Mouse (Mus musculus) limb, embryonic 12.5 days (tissue): ENCODE measurements around the gene Krt75. TPM values are rescaled to one million over a fixed set of nuclear protein-coding genes. Genes with fewer than 3 reads are reported as not detected.

Source experiments
- ATAC-seq: fragments of 200-750 bp; cut with Nextera tagmentation; 2 replicates; pipeline ENCODE4 v1.8.0; 2017; ENCODE audit warnings: low read depth, moderate TSS enrichment; ENCODE audit not compliant: insufficient number of reproducible peaks, insufficient read depth, low FRiP score, low TSS enrichment
- H3K27ac ChIP-seq: fragments of 300-500 bp; sonication (generic); 2 replicates; pipeline ENCODE4 v1.5.1; 2016; ENCODE audit warnings: mild to moderate bottlenecking, moderate library complexity
- H3K27me3 ChIP-seq: fragments of 300-500 bp; sonication (generic); 2 replicates; pipeline ENCODE4 v1.6.1; 2016; ENCODE audit warnings: mild to moderate bottlenecking, moderate library complexity
- H3K36me3 ChIP-seq: fragments of 300-500 bp; sonication (generic); 2 replicates; pipeline ENCODE4 v1.6.1; 2016; ENCODE audit warnings: mild to moderate bottlenecking, moderate library complexity
- H3K4me1 ChIP-seq: fragments of 300-500 bp; sonication (generic); replicated peaks from 2 replicates; pipeline ENCODE4 v1.6.1; 2016
- H3K4me2 ChIP-seq: fragments of 300-500 bp; sonication (generic); 2 replicates; pipeline ENCODE4 v1.6.1; 2016; ENCODE audit warnings: mild to moderate bottlenecking, moderate library complexity
- H3K4me3 ChIP-seq: fragments of 300-500 bp; sonication (generic); replicated peaks from 2 replicates; pipeline ENCODE4 v1.5.1; 2016; ENCODE audit warnings: mild to moderate bottlenecking
- H3K9ac ChIP-seq: fragments of 300-500 bp; sonication (generic); replicated peaks from 2 replicates; pipeline ENCODE4 v1.6.1; 2016; ENCODE audit warnings: mild to moderate bottlenecking, moderate library complexity
- H3K9me3 ChIP-seq: fragments of 300-500 bp; sonication (generic); 2 replicates; pipeline ENCODE4 v1.6.1; 2016; ENCODE audit warnings: mild to moderate bottlenecking, moderate library complexity
- WGBS: fragments of 180-500 bp; shearing (Covaris S2); methylation state at CpG from one replicate; pipeline ENCODE4 v1.1.7; 2016; 5-methylcytosine and 5-hydroxymethylcytosine counted together
- polyA plus RNA-seq: library from polyadenylated mRNA; unstranded; fragments of >200 nt; fragmentation: Nextera tagmentation; extraction: Ambion mirVana; gene quantifications from 2 replicates; pipeline ENCODE4 v1.2.1, GENCODE M21; 2016

The Krt75 gene
- polyA plus RNA-seq, result 0.27 and 0.30 TPM in 2 replicates

GRCm38 (mm10) chr15:101573796-101574345 is at the start of gene Krt75:
Krt75 (minus strand) TSS chr15:101573904.
- Histone ChIP-seq H3K9me3 (no peaks in the 10 kb centered on the region), H3K4me2 (no peak within 1 kb of the TSS), H3K27ac (no peak within 1 kb of the TSS), H3K36me3 (no peaks in the 10 kb centered on the region), H3K4me1 (peaks cover 13% of the 10 kb centered on the region), H3K9ac (no peak within 1 kb of the TSS), H3K27me3 (no peaks in the 10 kb centered on the region), H3K4me3 (no peak within 1 kb of the TSS)
- ATAC-seq, result no peak
- 52% methylated on average over 15 of the region's 15 CpGs for WGBS

GRCm38 (mm10) chr15:101599123-101599522 is 25.4 kb upstream of the Krt75 start:
- no peaks in the 10 kb centered on the region; the same call in 1 of the 2 replicates for H3K9me3 ChIP-seq
- no peak overlapping the region for H3K9ac ChIP-seq
- WGBS, result 77% methylated on average over 6 of the region's 6 CpGs
- no peak overlapping the region for H3K4me2 ChIP-seq
- H3K4me3 ChIP-seq, result no peak overlapping the region
- no peak overlapping the region for H3K27ac ChIP-seq
- ATAC-seq, result no peak
- no peaks in the 10 kb centered on the region for H3K4me1 ChIP-seq
- no peaks in the 10 kb centered on the region for H3K36me3 ChIP-seq
- H3K27me3 ChIP-seq, result no peaks in the 10 kb centered on the region; the same call in 1 of the 2 replicates

- no peak overlapping the region for H3K4me3 ChIP-seq
- no peak for ATAC-seq
- H3K9ac ChIP-seq, result no peak overlapping the region
- H3K4me2 ChIP-seq, result no peak overlapping the region
- whole genome bisulfite sequencing, result 83% methylated on average over 10 of the region's 10 CpGs
- H3K9me3 ChIP-seq, result no peaks in the 10 kb centered on the region
- no peaks in the 10 kb centered on the region for H3K36me3 ChIP-seq
- no peak overlapping the region for H3K27ac ChIP-seq
- no peaks in the 10 kb centered on the region for H3K4me1 ChIP-seq
- no peaks in the 10 kb centered on the region for H3K27me3 ChIP-seq
Measured at GRCm38 (mm10) chr15:101588216-101588615, 14.5 kb upstream of the Krt75 start.

- Histone ChIP-seq H3K27ac (no peak overlapping the region), H3K4me2 (no peak overlapping the region), H3K9me3 (no peaks in the 10 kb centered on the region), H3K4me3 (no peak overlapping the region), H3K27me3 (no peaks in the 10 kb centered on the region), H3K36me3 (no peaks in the 10 kb centered on the region), H3K4me1 (no peaks in the 10 kb centered on the region), H3K9ac (no peak overlapping the region)
- no peak for ATAC-seq
- 60% methylated on average over 2 of the region's 2 CpGs for WGBS
Measured at GRCm38 (mm10) chr15:101584456-101584855, 10.8 kb upstream of the Krt75 start.

- no peak for ATAC-seq
- Histone ChIP-seq H3K4me2 (no peak overlapping the region), H3K9ac (no peak overlapping the region), H3K27me3 (no peaks in the 10 kb centered on the region), H3K27ac (no peak overlapping the region), H3K4me3 (no peak overlapping the region), H3K4me1 (no peaks in the 10 kb centered on the region), H3K36me3 (no peaks in the 10 kb centered on the region), H3K9me3 (no peaks in the 10 kb centered on the region)
- WGBS, result 76% methylated on average over 8 of the region's 8 CpGs
Measured at GRCm38 (mm10) chr15:101583211-101583965, 9.7 kb upstream of the Krt75 start.

GRCm38 (mm10) chr15:101581701-101582100 is 8.0 kb upstream of the Krt75 start:
- ATAC-seq, result no peak
- 83% methylated on average over 3 of the region's 3 CpGs for WGBS

GRCm38 (mm10) chr15:101575506-101575905 is 1.8 kb upstream of the Krt75 start:
- H3K27me3 ChIP-seq, result no peaks in the 10 kb centered on the region
- H3K4me3 ChIP-seq, result no peak overlapping the region
- no peak overlapping the region for H3K27ac ChIP-seq
- ATAC-seq, result no peak
- peaks cover 13% of the 10 kb centered on the region for H3K4me1 ChIP-seq
- no peaks in the 10 kb centered on the region for H3K9me3 ChIP-seq
- H3K4me2 ChIP-seq, result no peak overlapping the region
- H3K9ac ChIP-seq, result no peak overlapping the region
- WGBS, result 88% methylated on average over 5 of the region's 5 CpGs
- no peaks in the 10 kb centered on the region for H3K36me3 ChIP-seq

More at GRCm38 (mm10) chr15:101581701-101582100, 8.0 kb upstream of the Krt75 start:
- Histone ChIP-seq H3K36me3 (no peaks in the 10 kb centered on the region), H3K9ac (no peak overlapping the region), H3K27me3 (no peaks in the 10 kb centered on the region), H3K9me3 (no peaks in the 10 kb centered on the region), H3K27ac (no peak overlapping the region), H3K4me2 (no peak overlapping the region), H3K4me1 (no peaks in the 10 kb centered on the region), H3K4me3 (no peak overlapping the region)

- Histone ChIP-seq H3K4me1 (peaks cover 25% of the 10 kb centered on the region), H3K36me3 (no peaks in the 10 kb centered on the region), H3K27me3 (peaks cover 5% of the 10 kb centered on the region), H3K27ac (no peak overlapping the region), H3K9ac (no peak overlapping the region), H3K9me3 (no peaks in the 10 kb centered on the region), H3K4me2 (no peak overlapping the region), H3K4me3 (no peak overlapping the region)
- 45% methylated on average over 7 of the region's 7 CpGs for WGBS
- ATAC-seq, result no peak
Measured at GRCm38 (mm10) chr15:101567780-101568179, 5.9 kb downstream of the Krt75 start.

GRCm38 (mm10) chr15:101562850-101563249 is 10.9 kb downstream of the Krt75 start, which contains the start of gene Krt90:
Krt90 (minus strand) TSS chr15:101562950.
- Histone ChIP-seq H3K9ac (no peak within 1 kb of the TSS), H3K27ac (no peak within 1 kb of the TSS), H3K27me3 (no peaks in the 10 kb centered on the region; the same call in 1 of the 2 replicates), H3K4me2 (no peak within 1 kb of the TSS), H3K4me3 (no peak within 1 kb of the TSS), H3K9me3 (no peaks in the 10 kb centered on the region), H3K4me1 (peaks cover 33% of the 10 kb centered on the region), H3K36me3 (no peaks in the 10 kb centered on the region)
- ATAC-seq, result no peak
- WGBS, result 73% methylated on average over 5 of the region's 5 CpGs

- Histone ChIP-seq H3K4me1 (peaks cover 10% of the 10 kb centered on the region), H3K9ac (no peak overlapping the region), H3K27me3 (0 out of 2 replicates have a peak, but pooled peaks cover 10% of the 10 kb centered on the region), H3K36me3 (no peaks in the 10 kb centered on the region), H3K4me2 (no peak overlapping the region), H3K27ac (no peak overlapping the region), H3K9me3 (no peaks in the 10 kb centered on the region), H3K4me3 (no peak overlapping the region)
- ATAC-seq, result no peak
- WGBS, result 15% methylated on average over 7 of the region's 7 CpGs
Measured at GRCm38 (mm10) chr15:101558034-101558646, 15.6 kb downstream of the Krt75 start.

GRCm38 (mm10) chr15:101553169-101553568 is 20.5 kb downstream of the Krt75 start:
- peak; percentile 84 for ATAC-seq
- Histone ChIP-seq H3K4me2 (peak overlapping the region; percentile 35), H3K4me3 (no peak overlapping the region), H3K9ac (no peak overlapping the region), H3K9me3 (no peaks in the 10 kb centered on the region), H3K27me3 (peaks cover 43% of the 10 kb centered on the region), H3K27ac (no peak overlapping the region), H3K36me3 (no peaks in the 10 kb centered on the region), H3K4me1 (peaks cover 6% of the 10 kb centered on the region)
- WGBS, result 0% methylated on average over 11 of the region's 11 CpGs
